1 mouse cellular context compared by ENCODE assay signal in the genomic region with DNA sequence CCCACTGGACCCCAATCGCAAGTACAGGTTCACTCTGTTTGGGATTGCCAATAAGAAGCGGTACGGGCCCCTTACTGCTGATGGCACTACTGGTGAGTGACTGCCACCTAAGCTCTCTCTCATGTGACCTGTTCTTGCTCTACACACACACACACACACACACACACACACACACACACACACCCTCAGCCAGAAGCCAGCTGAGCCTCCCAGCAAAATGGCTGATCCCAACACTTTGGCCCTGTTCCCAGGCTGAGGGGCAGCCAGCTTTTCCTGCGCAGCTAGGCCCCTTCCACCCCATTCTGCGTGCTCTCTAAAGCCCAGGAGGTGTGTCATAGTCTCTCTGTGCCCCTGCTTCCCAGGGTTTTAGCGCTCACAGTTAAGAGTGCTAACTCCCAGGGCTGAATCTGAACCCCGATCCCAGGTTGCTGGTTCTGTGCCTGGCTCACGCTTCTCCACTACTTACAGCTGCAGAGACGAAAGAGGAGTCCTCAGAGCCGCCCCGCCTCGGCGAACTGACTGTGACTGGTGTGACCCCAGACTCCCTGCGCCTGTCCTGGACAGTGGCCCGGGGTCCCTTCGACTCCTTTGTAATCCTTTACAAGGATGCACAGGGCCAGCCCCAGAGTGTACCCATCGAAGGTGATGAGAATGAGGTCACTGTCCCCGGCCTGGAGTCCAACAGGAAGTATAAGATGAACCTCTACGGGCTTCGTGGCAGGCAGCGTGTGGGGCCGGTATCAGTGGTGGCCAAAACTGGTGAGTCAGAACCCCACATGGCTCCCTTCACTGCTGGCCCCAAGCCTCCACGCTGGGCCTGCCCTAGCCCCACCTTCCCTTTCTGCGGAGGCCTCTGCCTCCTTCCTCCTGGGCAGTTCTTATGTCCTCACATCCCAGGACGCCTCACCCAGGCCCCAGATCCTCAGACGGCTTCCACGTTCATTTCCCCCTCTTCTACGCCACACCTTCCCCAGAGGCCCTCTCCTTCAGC.
TF ChIP-seq lines count a peak whose summit lies in the region.

No protein-coding gene starts in this region.

TF ChIP-seq in MEL, 35 proteins besides CTCF, POLR2A, EP300 and RAD21:
- TF ChIP-seq GABPA (IDR thresholded peaks at IDR 0.05; ENCODE audit: low read depth, low read length) (no peak), HCFC1 (IDR thresholded peaks at IDR 0.05; ENCODE audit: low read depth, low read length) (no peak), USF2 (IDR thresholded peaks at IDR 0.05; ENCODE audit: borderline replicate concordance in 1 of 2, insufficient read depth in 1 of 2, low read depth in 1 of 2, low read length in 2 of 2) (no peak), ZNF384 (IDR thresholded peaks at IDR 0.05; ENCODE audit: low read depth, low read length) (no peak), NELFE (IDR thresholded peaks at IDR 0.05; ENCODE audit: low read depth, low read length) (no peak), CHD2 (IDR thresholded peaks at IDR 0.05; ENCODE audit: low read length) (no peak), MAX (IDR thresholded peaks at IDR 0.05; ENCODE audit: low read length) (no peak), SMC3 (IDR thresholded peaks at IDR 0.05; ENCODE audit: low read depth, low read length) (no peak), ZMIZ1 (IDR thresholded peaks at IDR 0.05; ENCODE audit: low read depth, low read length) (no peak), MYC (IDR thresholded peaks at IDR 0.05; ENCODE audit: low read depth, low read length) (no peak), BHLHE40 (IDR thresholded peaks at IDR 0.05; ENCODE audit: borderline replicate concordance, low read depth, low read length) (no peak), TCF12 (IDR thresholded peaks at IDR 0.05; ENCODE audit: low read depth, low read length) (no peak), ZKSCAN1 (IDR thresholded peaks at IDR 0.05; ENCODE audit: low read depth, low read length) (no peak), MEF2A (IDR thresholded peaks at IDR 0.05; ENCODE audit: extremely low read depth, insufficient replicate concordance, low read depth, low read length, poor library complexity, severe bottlenecking) (no peak), SIN3A (IDR thresholded peaks at IDR 0.05; ENCODE audit: low read length) (no peak), TAL1 (IDR thresholded peaks at IDR 0.05; ENCODE audit: low read length) (no peak), ELF1 (IDR thresholded peaks at IDR 0.05; ENCODE audit: low read depth, low read length) (no peak), MAZ (IDR thresholded peaks at IDR 0.05; ENCODE audit: low read depth, low read length) (no peak), ZC3H11A (IDR thresholded peaks at IDR 0.05; ENCODE audit: low read depth, low read length) (no peak), USF1 (IDR thresholded peaks at IDR 0.05; ENCODE audit: low read depth, low read length) (no peak)
